Mouse (Mus musculus) frontal cortex, postnatal 25 days (tissue): ENCODE measurements around the gene Ypel5.
A peak's percentile ranks its signal among the peaks of the same experiment; 100 is the strongest.

ENCODE experiments used
- DNase-seq, 2 experiments: peaks; one replicate each; pipeline ENCODE4 v3.0.0; 2022; ENCODE audit warnings: low spot score in 2 of 2

Gene Ypel5

GRCm38 (mm10) chr17:72836158-72837115, at the start of gene Ypel5:
TSS of gene Ypel5 (plus strand) at chr17:72836453.
- DNase-seq: peak; percentile 91 to 94

GRCm38 (mm10) chr17:72787886-72788436, 48.3 kb upstream of the Ypel5 start:
- no peak for DNase-seq

- DNase-seq: no peak
These were observed 43.0 kb upstream of the Ypel5 start for GRCm38 (mm10) chr17:72793278-72793677.

GRCm38 (mm10) chr17:72794660-72795059, 41.6 kb upstream of the Ypel5 start:
- no peak for DNase-seq

- DNase-seq: no peak
These were observed 40.7 kb upstream of the Ypel5 start for GRCm38 (mm10) chr17:72795392-72796047.

GRCm38 (mm10) chr17:72796506-72796905, 39.7 kb upstream of the Ypel5 start:
- DNase-seq: no peak

GRCm38 (mm10) chr17:72797867-72798266, 38.4 kb upstream of the Ypel5 start:
- no peak for DNase-seq

GRCm38 (mm10) chr17:72809942-72810654, 26.2 kb upstream of the Ypel5 start:
- no peak for DNase-seq

GRCm38 (mm10) chr17:72813419-72814315, 22.6 kb upstream of the Ypel5 start:
- peak; percentile 43 to 45 for DNase-seq

GRCm38 (mm10) chr17:72817574-72817973, 18.7 kb upstream of the Ypel5 start:
- peak in 1 of 2 experiments; percentile 21 for DNase-seq

- DNase-seq: no peak
These were observed 16.5 kb upstream of the Ypel5 start for GRCm38 (mm10) chr17:72819714-72820113.

GRCm38 (mm10) chr17:72820425-72820824, 15.8 kb upstream of the Ypel5 start:
- no peak for DNase-seq

- no peak for DNase-seq
These were observed 14.3 kb upstream of the Ypel5 start for GRCm38 (mm10) chr17:72821923-72822322.

GRCm38 (mm10) chr17:72826916-72827534, 9.2 kb upstream of the Ypel5 start:
- no peak for DNase-seq

- DNase-seq: no peak
These were observed 8.1 kb upstream of the Ypel5 start for GRCm38 (mm10) chr17:72828027-72828678.

- no peak for DNase-seq
These were observed 7.6 kb upstream of the Ypel5 start for GRCm38 (mm10) chr17:72828687-72829086.

- peak; percentile 86 for DNase-seq
These were observed 973 bp downstream of the Ypel5 start for GRCm38 (mm10) chr17:72837140-72837712.

GRCm38 (mm10) chr17:72837824-72838474, 1.7 kb downstream of the Ypel5 start:
- no peak for DNase-seq

- DNase-seq: no peak
These were observed 2.7 kb downstream of the Ypel5 start for GRCm38 (mm10) chr17:72839000-72839399.
